Mouse (Mus musculus): ENCODE data around the gene Tm2d3. TPM values are rescaled to one million over a fixed set of nuclear protein-coding genes. Genes with fewer than 3 reads are reported as not detected.
A peak's percentile ranks its signal among the peaks of the same experiment; 100 is the strongest.

Gene Tm2d3
- 78.5 and 82.1 TPM in 2 replicates for polyA plus RNA-seq (2015; fragmentation: Nextera tagmentation; extraction: Ambion mirVana)

DNA sequence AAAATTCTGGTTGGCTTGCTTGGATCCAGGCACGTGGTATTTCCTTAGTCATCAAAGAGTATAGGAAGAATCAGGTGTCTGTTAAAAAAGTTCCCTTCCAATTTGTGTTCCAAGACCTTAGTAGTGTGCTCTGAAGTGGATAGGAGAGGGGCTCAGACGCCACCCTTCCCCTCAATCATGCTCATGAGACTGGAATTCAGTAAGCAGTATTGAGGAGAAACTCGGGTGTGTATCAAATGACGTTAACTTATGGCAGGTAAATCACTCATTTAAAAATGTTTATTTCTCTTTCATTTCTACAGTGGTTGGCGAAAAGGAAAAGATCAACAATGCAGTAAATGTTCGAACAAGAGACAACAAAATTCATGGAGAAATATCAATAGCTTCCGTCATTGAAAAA, at the start of gene Tm2d3:
TSS of gene Tm2d3 (plus strand) at position 301 of the 400 bp plus-strand sequence.
- H3K4me2 ChIP-seq (replicated peaks) = no peak within 1 kb of the TSS
- H3K4me3 ChIP-seq (replicated peaks) = no peak within 1 kb of the TSS
- ATAC-seq = no peak
- H3K27ac ChIP-seq = no peak within 1 kb of the TSS
- H3K27me3 ChIP-seq = no peaks in the 10 kb centered on the region
- H3K9ac ChIP-seq (replicated peaks) = no peak within 1 kb of the TSS
- H3K36me3 ChIP-seq = peaks cover 17% of the 10 kb centered on the region
- peaks cover 18% of the 10 kb centered on the region for H3K4me1 ChIP-seq (replicated peaks)
- 91% methylated on average over 7 of the region's 7 CpGs for WGBS
- H3K9me3 ChIP-seq = no peaks in the 10 kb centered on the region

DNA sequence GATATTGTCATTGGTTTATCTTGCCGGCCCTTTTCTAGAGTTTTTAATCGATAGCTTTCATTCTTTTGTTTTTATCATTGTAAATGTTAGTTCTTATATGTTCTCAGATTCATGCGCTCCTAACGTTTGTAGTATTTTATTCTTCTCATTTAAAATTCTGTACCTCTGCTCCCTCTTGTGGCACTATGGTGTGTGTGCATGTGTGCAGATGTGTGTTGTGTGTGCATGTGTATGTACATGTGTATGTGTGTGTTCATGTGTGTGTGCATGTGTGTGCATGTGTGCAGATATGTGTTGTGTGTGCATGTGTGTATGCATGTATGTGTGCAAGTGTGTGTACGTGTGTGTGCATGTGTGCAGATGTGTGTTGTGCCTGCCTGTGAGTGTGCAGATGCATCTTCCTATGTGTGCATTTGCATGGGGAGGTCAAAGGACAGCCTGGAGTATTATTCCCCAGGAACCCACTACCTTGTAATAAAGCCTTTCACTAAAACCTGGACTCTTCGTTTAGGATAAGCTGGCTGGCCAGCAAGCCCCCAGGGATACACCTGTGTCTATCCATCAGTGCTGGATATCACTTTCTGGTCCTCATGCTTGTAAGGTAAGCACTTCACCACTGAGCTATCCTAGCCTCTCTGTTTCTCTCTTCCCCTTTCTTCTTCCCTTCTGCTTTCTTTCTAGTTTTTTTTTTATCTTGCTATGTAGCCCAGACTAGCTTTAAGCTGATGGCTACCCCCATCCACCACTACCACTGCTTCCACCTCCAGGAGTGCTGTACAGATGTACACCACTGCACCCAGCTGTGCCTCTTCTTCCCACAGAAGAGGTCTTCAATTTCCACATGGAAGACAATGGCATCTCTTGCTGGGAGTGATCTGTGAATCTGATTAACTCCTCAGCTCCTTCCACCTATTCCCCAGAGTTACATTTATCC, 48.3 kb upstream of the Tm2d3 start:
- H3K4me2 ChIP-seq (replicated peaks) = no peak overlapping the region
- H3K4me1 ChIP-seq (replicated peaks) = peaks cover 7% of the 10 kb centered on the region
- no peak overlapping the region for H3K9ac ChIP-seq (replicated peaks)
- no peaks in the 10 kb centered on the region for H3K9me3 ChIP-seq
- H3K4me3 ChIP-seq (replicated peaks) = no peak overlapping the region
- peaks cover 22% of the 10 kb centered on the region for H3K27me3 ChIP-seq
- H3K36me3 ChIP-seq = peaks cover 5% of the 10 kb centered on the region
- H3K27ac ChIP-seq = no peak overlapping the region
- ATAC-seq = no peak
- 75% methylated on average over 6 of the region's 6 CpGs for WGBS

DNA sequence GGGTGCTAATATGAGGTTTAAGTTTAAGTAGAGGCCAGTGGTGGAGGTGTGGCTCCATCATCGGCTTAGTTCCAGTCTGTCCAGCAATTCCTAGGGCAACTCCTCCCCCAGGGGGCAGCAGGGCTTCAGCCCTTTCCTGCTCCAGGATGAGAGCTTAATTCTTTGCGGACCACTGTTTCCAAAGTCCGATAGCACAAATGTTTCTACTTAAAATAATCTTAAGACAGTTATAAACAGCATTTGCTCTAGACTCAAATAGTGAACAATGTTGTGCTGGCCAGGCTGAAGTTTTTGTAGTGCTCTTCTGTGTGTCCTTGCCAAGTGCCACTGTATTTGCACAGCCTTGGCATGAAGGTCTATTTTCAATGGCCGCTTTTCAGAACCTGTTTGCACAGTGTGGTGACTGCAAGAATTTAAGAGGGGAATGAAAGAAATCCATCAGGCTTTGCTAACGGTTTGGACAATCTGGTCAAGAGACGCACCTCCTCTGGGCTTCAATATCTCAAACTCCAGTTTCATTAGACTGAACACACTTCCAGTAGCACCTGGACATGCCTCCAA, 47.0 kb upstream of the Tm2d3 start:
- peaks cover 7% of the 10 kb centered on the region for H3K4me1 ChIP-seq (replicated peaks)
- 0 out of 2 replicates have a peak, but pooled peaks cover 2% of the 10 kb centered on the region for H3K9me3 ChIP-seq
- H3K9ac ChIP-seq (replicated peaks) = no peak overlapping the region; the same call in 1 of the 2 replicates
- H3K4me3 ChIP-seq (replicated peaks) = peak overlapping the region; percentile 60
- H3K27ac ChIP-seq = 0 out of 2 replicates have a peak overlapping the region, but pooled peaks have one; percentile 85
- WGBS = 34% methylated on average over 6 of the region's 6 CpGs
- H3K4me2 ChIP-seq (replicated peaks) = peak overlapping the region; percentile 67
- peaks cover 15% of the 10 kb centered on the region for H3K36me3 ChIP-seq
- H3K27me3 ChIP-seq = peaks cover 22% of the 10 kb centered on the region
- peak; percentile 9 for ATAC-seq

DNA sequence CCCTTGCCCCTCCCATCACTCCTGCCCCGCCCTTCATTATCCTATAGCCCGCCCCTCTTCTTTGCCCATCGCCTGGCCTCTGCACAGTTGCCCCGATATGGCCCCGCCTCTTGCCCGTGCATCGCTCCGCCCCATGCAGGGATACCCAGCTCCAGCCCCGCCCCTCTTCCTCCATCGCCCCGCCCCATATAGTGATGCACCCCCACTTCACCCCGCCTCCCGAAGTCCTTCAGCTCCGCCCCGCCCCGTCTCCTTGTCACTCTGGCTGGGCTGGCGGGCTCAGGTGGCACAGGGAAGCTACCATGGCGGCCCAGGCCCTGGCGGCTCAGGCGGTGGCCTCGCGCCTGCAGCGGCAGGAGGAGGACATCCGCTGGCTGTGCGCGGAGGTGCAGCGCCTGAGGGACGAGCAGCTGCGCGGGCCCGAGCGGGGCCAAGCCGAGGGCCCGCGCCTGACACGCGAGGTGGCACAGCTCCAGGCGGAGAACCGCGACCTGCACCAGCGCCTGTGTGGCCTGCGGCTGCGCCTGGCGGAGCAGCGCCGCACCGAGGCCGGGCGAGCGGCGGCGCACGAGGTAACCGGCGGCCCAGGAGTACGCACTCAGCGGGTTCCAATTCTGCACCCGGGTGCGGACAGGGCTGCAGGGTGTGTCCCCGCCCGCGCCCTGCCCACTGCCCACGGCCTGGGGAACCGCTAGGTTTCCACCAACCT, 46.2 kb upstream of the Tm2d3 start, which contains the start of gene Tarsl2:
TSS of gene Tarsl2 (plus strand) at position 256 of the 709 bp plus-strand sequence.
- H3K9me3 ChIP-seq = peaks cover 9% of the 10 kb centered on the region
- peaks cover 7% of the 10 kb centered on the region for H3K4me1 ChIP-seq (replicated peaks)
- under 1% methylated on average over 61 of the region's 64 CpGs for WGBS
- H3K4me2 ChIP-seq (replicated peaks) = peak within 1 kb of the TSS; percentile 67
- H3K36me3 ChIP-seq = peaks cover 24% of the 10 kb centered on the region
- H3K27me3 ChIP-seq = peaks cover 20% of the 10 kb centered on the region
- peak within 1 kb of the TSS; percentile 85 for H3K27ac ChIP-seq
- peak within 1 kb of the TSS; percentile 60 for H3K4me3 ChIP-seq (replicated peaks)
- peak within 1 kb of the TSS; percentile 76 for H3K9ac ChIP-seq (replicated peaks)
- ATAC-seq = peak; percentile 98

DNA sequence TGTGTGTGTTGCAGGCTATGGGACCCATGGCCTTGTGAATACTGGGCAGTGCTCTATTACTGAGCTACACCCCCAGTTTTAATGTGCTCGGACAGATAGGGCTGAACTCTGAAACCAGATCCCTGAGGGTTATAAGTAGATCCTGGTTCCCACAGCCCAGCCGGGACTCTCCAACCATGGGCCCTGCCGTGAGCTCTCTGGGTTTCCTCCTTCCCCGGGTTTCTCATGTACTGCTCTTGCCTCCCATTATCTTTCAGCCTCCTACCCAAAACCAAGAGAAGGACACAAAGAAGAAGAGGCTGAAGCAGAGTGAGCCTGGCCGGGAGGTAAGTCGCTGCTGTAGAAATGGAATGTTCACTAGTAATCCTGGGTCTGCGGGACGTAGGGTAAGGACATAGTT, 45.0 kb upstream of the Tm2d3 start:
- no peak overlapping the region for H3K9ac ChIP-seq (replicated peaks)
- ATAC-seq = no peak
- WGBS = 91% methylated on average over 8 of the region's 8 CpGs

DNA sequence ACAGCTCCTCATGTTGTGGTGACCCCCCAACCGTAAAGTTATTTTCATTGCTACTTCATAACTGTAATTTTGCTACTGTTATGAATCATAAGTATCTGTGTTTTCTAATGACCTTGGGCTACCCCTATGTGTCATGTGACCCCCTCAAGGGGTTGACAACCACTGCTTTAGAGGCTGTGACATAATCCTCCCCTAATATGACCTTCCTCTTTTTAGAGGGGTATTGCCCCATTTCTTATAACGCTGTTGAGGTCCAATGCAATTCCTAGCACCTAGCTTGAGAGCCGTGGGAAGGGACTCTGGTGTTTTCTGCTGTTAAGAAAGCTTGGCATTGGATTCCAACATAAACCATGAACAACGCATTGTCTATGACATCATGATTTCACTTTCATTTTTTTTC, 40.3 kb upstream of the Tm2d3 start:
- ATAC-seq = no peak
- 95% methylated on average over 4 of the region's 4 CpGs for WGBS
- H3K4me2 ChIP-seq (replicated peaks) = no peak overlapping the region
- no peak overlapping the region for H3K27ac ChIP-seq
- peaks cover 9% of the 10 kb centered on the region for H3K9me3 ChIP-seq
- H3K9ac ChIP-seq (replicated peaks) = no peak overlapping the region
- no peaks in the 10 kb centered on the region for H3K27me3 ChIP-seq
- no peak overlapping the region for H3K4me3 ChIP-seq (replicated peaks)
- H3K36me3 ChIP-seq = peaks cover 51% of the 10 kb centered on the region
- H3K4me1 ChIP-seq (replicated peaks) = no peaks in the 10 kb centered on the region

More for the DNA sequence above, 45.0 kb upstream of the Tm2d3 start:
- Histone ChIP-seq H3K9me3 (peaks cover 9% of the 10 kb centered on the region), H3K36me3 (peaks cover 30% of the 10 kb centered on the region), H3K4me1 (replicated peaks) (peaks cover 7% of the 10 kb centered on the region), H3K4me2 (replicated peaks) (no peak overlapping the region), H3K4me3 (replicated peaks) (no peak overlapping the region), H3K27ac (no peak overlapping the region), H3K27me3 (peaks cover 17% of the 10 kb centered on the region)

DNA sequence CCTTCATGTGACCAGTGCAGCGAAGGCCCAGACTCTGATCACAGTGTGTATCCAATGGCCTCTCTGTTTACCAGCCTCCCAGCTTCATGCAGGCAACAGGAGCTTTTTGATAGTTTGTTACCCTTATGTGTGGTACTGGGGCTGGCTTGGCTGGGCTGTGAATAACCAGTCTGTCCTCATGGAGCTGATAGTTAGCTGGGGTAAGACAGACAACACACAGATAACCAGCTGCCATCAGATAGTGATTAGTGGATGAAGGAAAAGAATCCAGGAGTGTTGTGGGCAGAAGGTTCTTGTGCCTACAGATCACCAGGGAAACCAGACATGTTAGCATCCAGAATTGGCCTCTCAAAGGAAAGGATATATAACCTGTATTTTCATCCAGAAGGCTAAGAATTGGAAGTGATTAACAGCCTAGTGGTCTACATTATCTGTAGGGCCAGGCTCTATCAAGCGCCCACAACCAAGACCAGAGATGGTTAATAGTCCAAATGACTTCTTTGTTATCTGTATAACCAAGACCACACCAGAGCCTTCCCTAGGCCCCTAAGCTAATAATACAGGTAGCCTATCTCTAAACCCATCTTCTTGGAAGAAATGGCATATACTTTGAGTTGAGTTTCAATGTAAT, 33.4 kb upstream of the Tm2d3 start:
- no peak overlapping the region for H3K4me3 ChIP-seq (replicated peaks)
- H3K36me3 ChIP-seq = peaks cover 28% of the 10 kb centered on the region
- no peak overlapping the region for H3K9ac ChIP-seq (replicated peaks)
- no peak for ATAC-seq
- H3K4me2 ChIP-seq (replicated peaks) = no peak overlapping the region
- WGBS = 93% methylated on average over 2 of the region's 2 CpGs
- H3K4me1 ChIP-seq (replicated peaks) = no peaks in the 10 kb centered on the region
- H3K9me3 ChIP-seq = no peaks in the 10 kb centered on the region
- H3K27me3 ChIP-seq = no peaks in the 10 kb centered on the region
- H3K27ac ChIP-seq = no peak overlapping the region

DNA sequence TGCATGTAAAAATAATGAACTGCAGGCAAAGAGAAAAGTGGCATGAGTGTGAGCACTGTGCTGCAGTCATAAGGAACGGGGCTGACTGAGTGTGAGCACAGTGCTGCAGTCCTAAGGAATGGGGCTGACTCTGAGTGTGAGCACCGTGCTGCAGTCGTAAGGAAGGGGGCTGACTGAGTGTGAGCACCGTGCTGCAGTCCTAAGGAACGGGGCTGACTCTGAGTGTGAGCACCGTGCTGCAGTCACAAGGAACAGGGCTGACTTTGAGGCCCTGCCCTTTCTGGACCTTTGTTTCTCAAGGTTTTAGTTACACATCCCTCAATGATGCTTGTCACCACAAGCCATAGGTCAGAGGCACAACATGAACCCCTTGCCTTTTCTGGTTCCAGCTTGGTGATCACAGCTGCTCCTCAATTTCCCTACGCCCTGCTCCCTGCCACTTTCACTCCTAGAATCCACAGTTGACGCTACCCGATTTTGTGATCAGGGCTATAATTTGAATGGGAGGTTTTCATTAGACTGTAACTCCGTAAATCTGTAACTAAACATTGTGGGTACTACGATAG, 27.7 kb upstream of the Tm2d3 start:
- ATAC-seq = no peak
- H3K9ac ChIP-seq (replicated peaks) = no peak overlapping the region
- no peaks in the 10 kb centered on the region for H3K9me3 ChIP-seq
- 86% methylated on average over 11 of the region's 11 CpGs for WGBS
- no peaks in the 10 kb centered on the region for H3K4me1 ChIP-seq (replicated peaks)
- no peak overlapping the region for H3K4me2 ChIP-seq (replicated peaks)
- H3K4me3 ChIP-seq (replicated peaks) = no peak overlapping the region
- no peak overlapping the region for H3K27ac ChIP-seq
- no peaks in the 10 kb centered on the region for H3K27me3 ChIP-seq
- peaks cover 44% of the 10 kb centered on the region for H3K36me3 ChIP-seq

DNA sequence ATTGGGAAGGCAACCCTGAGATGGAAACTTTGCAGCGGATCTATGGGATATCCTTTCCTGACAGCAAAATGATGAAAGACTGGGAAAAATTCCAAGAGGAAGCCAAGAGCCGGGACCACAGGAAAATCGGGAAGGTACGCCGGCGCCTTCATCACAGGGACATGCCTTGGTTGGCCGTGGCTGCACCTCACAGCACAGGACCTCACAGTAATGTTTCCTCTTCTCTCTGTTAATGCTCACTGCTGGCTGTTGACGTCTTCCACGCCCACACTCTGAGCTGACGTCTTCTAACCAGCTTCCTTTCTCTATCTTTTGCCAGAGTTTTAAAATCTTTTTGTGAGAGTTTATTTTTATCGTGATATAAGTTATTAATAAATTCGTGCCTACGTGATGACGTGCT, 27.1 kb upstream of the Tm2d3 start:
- no peak overlapping the region for H3K9ac ChIP-seq (replicated peaks)
- 95% methylated on average over 14 of the region's 14 CpGs for WGBS

DNA sequence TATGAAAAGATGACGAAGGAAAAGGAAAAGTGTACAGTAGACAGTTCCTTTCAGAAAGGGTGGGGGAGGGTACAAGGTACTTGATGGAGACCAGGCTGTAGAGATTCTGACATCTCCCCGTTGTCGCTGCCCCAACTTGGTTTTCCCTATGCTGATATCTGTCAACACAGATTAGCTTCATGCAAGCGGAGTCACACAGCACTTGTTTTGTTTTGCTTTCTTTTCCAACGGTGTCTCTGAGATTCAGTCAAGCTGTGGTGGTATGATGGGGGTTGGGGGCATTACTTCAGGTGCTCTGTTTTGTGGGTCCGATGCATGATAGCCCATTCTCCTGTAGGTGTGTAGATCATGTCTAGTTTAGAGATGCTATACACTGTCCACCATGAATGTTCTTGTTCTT, 23.5 kb upstream of the Tm2d3 start:
- Histone ChIP-seq H3K4me2 (replicated peaks) (no peak overlapping the region), H3K36me3 (peaks cover 43% of the 10 kb centered on the region), H3K27me3 (no peaks in the 10 kb centered on the region), H3K4me1 (replicated peaks) (no peaks in the 10 kb centered on the region), H3K9ac (replicated peaks) (no peak overlapping the region), H3K9me3 (no peaks in the 10 kb centered on the region), H3K4me3 (replicated peaks) (no peak overlapping the region), H3K27ac (no peak overlapping the region)
- 93% methylated on average over 6 of the region's 6 CpGs for WGBS
- no peak for ATAC-seq

More for the DNA sequence above, 27.1 kb upstream of the Tm2d3 start:
- Histone ChIP-seq H3K4me2 (replicated peaks) (no peak overlapping the region), H3K27me3 (no peaks in the 10 kb centered on the region), H3K9me3 (no peaks in the 10 kb centered on the region), H3K4me3 (replicated peaks) (no peak overlapping the region), H3K4me1 (replicated peaks) (no peaks in the 10 kb centered on the region), H3K27ac (no peak overlapping the region), H3K36me3 (peaks cover 44% of the 10 kb centered on the region)
- ATAC-seq = no peak

DNA sequence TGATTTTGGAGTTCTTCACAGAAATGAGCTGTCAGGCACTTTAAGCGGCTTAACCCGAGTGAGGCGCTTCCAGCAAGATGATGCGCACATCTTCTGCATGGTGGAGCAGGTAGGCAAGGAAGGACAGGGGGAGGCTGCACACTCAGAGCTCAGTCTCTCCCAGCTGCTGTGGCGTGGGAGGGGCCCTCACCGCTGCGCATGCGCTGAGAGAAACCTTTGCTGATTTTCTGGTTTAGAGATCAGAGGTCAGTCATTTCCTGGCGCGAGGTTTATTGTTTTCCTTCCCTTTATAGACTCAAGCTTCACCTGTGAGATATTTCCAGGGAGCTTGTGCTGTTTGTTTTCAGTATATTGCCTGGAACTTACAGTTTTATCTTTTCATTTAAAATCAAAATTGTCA, 12.9 kb upstream of the Tm2d3 start:
- Histone ChIP-seq H3K4me1 (replicated peaks) (no peaks in the 10 kb centered on the region), H3K27me3 (no peaks in the 10 kb centered on the region), H3K27ac (no peak overlapping the region), H3K4me3 (replicated peaks) (no peak overlapping the region), H3K9me3 (no peaks in the 10 kb centered on the region), H3K36me3 (peaks cover 12% of the 10 kb centered on the region), H3K9ac (replicated peaks) (no peak overlapping the region), H3K4me2 (replicated peaks) (no peak overlapping the region)
- no peak for ATAC-seq
- WGBS = 79% methylated on average over 10 of the region's 10 CpGs
